Mouse (Mus musculus) intestine, embryonic 16.5 days (tissue): ENCODE data around the gene Kcnk7. TPM values are rescaled to one million over a fixed set of nuclear protein-coding genes. Genes with fewer than 3 reads are reported as not detected.

ENCODE experiments used
- ATAC-seq: fragments of 200-750 bp; cut with Nextera tagmentation; 2 replicates; pipeline ENCODE4 v1.8.0; 2017; ENCODE audit warnings: moderate TSS enrichment, moderate library complexity
- H3K27ac ChIP-seq: fragments of 300-500 bp; sonication (generic); 2 replicates; pipeline ENCODE4 v1.5.1; 2014; ENCODE audit warnings: mild to moderate bottlenecking, low read length
- H3K27me3 ChIP-seq: fragments of 300-500 bp; sonication (generic); replicated peaks from 2 replicates; pipeline ENCODE4 v1.6.1; 2014; ENCODE audit warnings: low read length, control low read depth, mixed read lengths; ENCODE audit not compliant: control insufficient read depth, insufficient read depth
- H3K36me3 ChIP-seq: fragments of 300-500 bp; sonication (generic); 2 replicates; pipeline ENCODE4 v1.6.1; 2014; ENCODE audit warnings: low read length, control low read depth; ENCODE audit not compliant: control insufficient read depth, insufficient read depth
- H3K4me1 ChIP-seq: fragments of 300-500 bp; sonication (generic); 2 replicates; pipeline ENCODE4 v1.6.1; 2014; ENCODE audit warnings: low read length, control low read depth, mixed read lengths; ENCODE audit not compliant: control insufficient read depth, insufficient read depth
- H3K4me2 ChIP-seq: fragments of 300-500 bp; sonication (generic); 2 replicates; pipeline ENCODE4 v1.6.1; 2014; ENCODE audit warnings: low read depth, low read length, control low read depth
- H3K4me3 ChIP-seq: fragments of 300-500 bp; sonication (generic); 2 replicates; pipeline ENCODE4 v1.5.1; 2014; ENCODE audit warnings: mild to moderate bottlenecking, low read length
- H3K9ac ChIP-seq: fragments of 300-500 bp; sonication (generic); 2 replicates; pipeline ENCODE4 v1.6.1; 2014; ENCODE audit warnings: low read depth, low read length
- H3K9me3 ChIP-seq: fragments of 300-500 bp; sonication (generic); 2 replicates; pipeline ENCODE4 v1.6.1; 2016; ENCODE audit warnings: low read length, control low read depth; ENCODE audit not compliant: control insufficient read depth
- WGBS: fragments of 180-500 bp; shearing (Covaris S2); extraction: QIAGEN DNeasy Blood & Tissue Kit; methylation state at CpG from one replicate; pipeline ENCODE4 v1.1.7; 2014; 5-methylcytosine and 5-hydroxymethylcytosine counted together
- polyA plus RNA-seq: library from polyadenylated mRNA; unstranded; fragments of >200 nt; fragmentation: Nextera tagmentation; extraction: Ambion mirVana; gene quantifications from 2 replicates; pipeline ENCODE4 v1.2.1, GENCODE M21; 2015

Kcnk7 gene
- polyA plus RNA-seq, 1 experiment from 2014 or later: 0.34 TPM

GRCm38 (mm10) chr19:5740320-5741317 lies 36.5 kb downstream of the Kcnk7 start, which contains the start of gene Ltbp3:
Ltbp3 (plus strand) TSS chr19:5740904.
- H3K4me3 ChIP-seq: peak within 1 kb of the TSS; percentile 78
- 37% methylated on average over 13 of the region's 14 CpGs for WGBS
- H3K4me1 ChIP-seq: peaks cover 34% of the 10 kb centered on the region
- H3K4me2 ChIP-seq: peak within 1 kb of the TSS; percentile 97
- peak; percentile 54 for ATAC-seq
- no peaks in the 10 kb centered on the region for H3K9me3 ChIP-seq
- peaks cover 5% of the 10 kb centered on the region; the same call in 1 of the 2 replicates for H3K27me3 ChIP-seq
- H3K9ac ChIP-seq: peak within 1 kb of the TSS; percentile 88
- peak within 1 kb of the TSS; percentile 92 for H3K27ac ChIP-seq
- H3K36me3 ChIP-seq: no peaks in the 10 kb centered on the region

GRCm38 (mm10) chr19:5741641-5742240 lies 37.6 kb downstream of the Kcnk7 start:
- peak overlapping the region; percentile 92 for H3K27ac ChIP-seq
- no peaks in the 10 kb centered on the region for H3K9me3 ChIP-seq
- H3K4me2 ChIP-seq: peak overlapping the region; percentile 97
- peak overlapping the region; percentile 78 for H3K4me3 ChIP-seq
- no peaks in the 10 kb centered on the region for H3K36me3 ChIP-seq
- 1% methylated on average over 52 of the region's 55 CpGs for WGBS
- peak; percentile 78 for ATAC-seq
- H3K27me3 ChIP-seq: peaks cover 5% of the 10 kb centered on the region; the same call in 1 of the 2 replicates
- peak overlapping the region; percentile 88 for H3K9ac ChIP-seq
- H3K4me1 ChIP-seq: peaks cover 38% of the 10 kb centered on the region

DNA sequence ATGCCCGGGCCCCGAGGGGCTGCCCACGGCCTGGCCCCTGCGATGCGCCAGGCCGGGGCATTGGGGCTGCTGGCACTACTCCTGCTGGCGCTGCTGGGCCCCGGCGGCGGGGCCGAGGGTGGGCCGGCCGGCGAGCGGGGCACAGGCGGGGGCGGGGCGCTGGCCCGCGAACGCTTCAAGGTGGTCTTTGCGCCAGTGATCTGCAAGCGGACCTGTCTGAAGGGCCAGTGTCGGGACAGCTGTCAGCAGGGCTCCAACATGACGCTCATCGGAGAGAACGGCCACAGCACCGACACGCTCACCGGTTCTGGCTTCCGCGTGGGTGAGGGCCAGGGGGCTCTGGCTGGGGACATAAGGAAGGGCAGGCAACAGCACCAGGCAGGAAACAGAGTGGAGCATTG lies 38.1 kb downstream of the Kcnk7 start:
- peak overlapping the region; percentile 97 for H3K4me2 ChIP-seq
- H3K4me3 ChIP-seq: peak overlapping the region; percentile 78
- ATAC-seq: peak; percentile 16; the same call in 1 of the 2 replicates
- H3K36me3 ChIP-seq: no peaks in the 10 kb centered on the region
- no peaks in the 10 kb centered on the region for H3K9me3 ChIP-seq
- H3K27ac ChIP-seq: peak overlapping the region; percentile 92
- 3% methylated on average over 32 of the region's 32 CpGs for WGBS
- H3K4me1 ChIP-seq: peaks cover 38% of the 10 kb centered on the region
- peak overlapping the region; percentile 88 for H3K9ac ChIP-seq
- H3K27me3 ChIP-seq: peaks cover 5% of the 10 kb centered on the region; the same call in 1 of the 2 replicates

DNA sequence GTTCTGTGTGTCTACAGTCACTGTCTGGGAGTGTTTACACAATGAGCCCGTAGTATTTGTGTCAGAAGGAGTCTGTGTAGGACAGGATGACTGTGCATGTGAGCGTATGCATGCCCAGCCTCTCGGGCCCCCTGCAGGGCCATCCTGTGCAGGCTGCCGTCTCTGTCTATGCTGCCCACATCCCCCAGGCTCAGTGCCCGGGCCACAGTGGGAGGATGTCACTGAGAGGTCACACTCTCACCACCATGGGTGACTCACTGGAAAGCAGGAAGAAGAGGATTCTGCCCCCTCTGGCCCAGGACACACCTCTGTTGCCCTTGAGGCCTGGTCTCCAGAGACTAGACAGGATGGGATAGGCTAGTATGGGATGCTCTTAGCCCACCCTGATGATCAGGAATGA lies 39.4 kb downstream of the Kcnk7 start:
- no peak overlapping the region for H3K4me3 ChIP-seq
- no peak overlapping the region for H3K9ac ChIP-seq
- 46% methylated on average over 5 of the region's 5 CpGs for WGBS

DNA sequence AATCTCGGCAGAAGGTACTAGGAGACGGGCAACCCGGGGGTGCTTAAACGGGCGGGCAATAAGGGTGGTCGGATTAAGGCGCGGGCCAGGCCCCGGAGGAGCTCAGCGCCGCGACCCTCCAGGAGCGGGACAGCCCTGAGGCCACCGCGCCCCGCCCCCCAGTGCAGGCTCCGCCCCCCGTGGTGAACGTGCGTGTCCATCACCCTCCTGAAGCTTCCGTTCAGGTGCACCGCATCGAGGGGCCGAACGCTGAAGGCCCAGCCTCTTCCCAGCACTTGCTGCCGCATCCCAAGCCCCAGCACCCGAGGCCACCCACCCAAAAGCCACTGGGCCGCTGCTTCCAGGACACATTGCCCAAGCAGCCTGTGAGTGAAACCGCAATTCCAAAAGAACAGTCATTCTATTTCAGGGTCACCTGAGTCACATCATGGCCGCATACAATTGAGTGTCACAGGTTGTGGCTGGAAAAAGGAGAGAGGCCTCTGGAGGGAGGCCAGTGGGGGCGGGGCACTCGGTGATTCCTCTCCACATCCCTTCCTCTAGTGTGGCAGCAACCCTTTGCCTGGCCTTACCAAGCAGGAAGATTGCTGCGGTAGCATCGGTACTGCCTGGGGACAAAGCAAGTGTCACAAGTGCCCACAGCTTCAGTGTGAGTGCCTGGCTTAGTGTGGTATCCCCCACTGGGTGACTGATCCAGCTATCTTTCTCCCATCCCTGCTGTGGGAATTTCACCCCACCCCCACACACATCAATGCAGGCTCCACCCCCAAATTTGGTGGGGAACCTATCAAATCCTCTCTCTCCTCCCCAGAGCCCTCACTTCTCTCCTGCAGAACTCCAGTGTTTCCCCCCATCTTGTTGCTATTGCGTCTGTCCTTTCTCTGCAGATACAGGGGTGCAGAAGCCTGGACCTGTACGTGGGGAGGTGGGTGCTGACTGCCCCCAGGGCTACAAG lies 41.9 kb downstream of the Kcnk7 start:
- H3K27me3 ChIP-seq: peaks cover 13% of the 10 kb centered on the region; the same call in 1 of the 2 replicates
- ATAC-seq: no peak

More for the DNA sequence above, 39.4 kb downstream of the Kcnk7 start:
- ATAC-seq: no peak
- Histone ChIP-seq H3K4me2 (peak overlapping the region; percentile 97), H3K27ac (no peak overlapping the region), H3K9me3 (no peaks in the 10 kb centered on the region), H3K4me1 (peaks cover 38% of the 10 kb centered on the region), H3K27me3 (peaks cover 5% of the 10 kb centered on the region; the same call in 1 of the 2 replicates), H3K36me3 (no peaks in the 10 kb centered on the region)

GRCm38 (mm10) chr19:5746907-5747363 lies 42.8 kb downstream of the Kcnk7 start:
- no peak for ATAC-seq
- H3K9me3 ChIP-seq: no peaks in the 10 kb centered on the region
- H3K9ac ChIP-seq: no peak overlapping the region
- 37% methylated on average over 12 of the region's 12 CpGs for WGBS
- H3K4me3 ChIP-seq: no peak overlapping the region
- H3K36me3 ChIP-seq: no peaks in the 10 kb centered on the region
- H3K4me2 ChIP-seq: no peak overlapping the region
- H3K27ac ChIP-seq: no peak overlapping the region
- H3K4me1 ChIP-seq: peaks cover 29% of the 10 kb centered on the region
- peaks cover 15% of the 10 kb centered on the region; the same call in 1 of the 2 replicates for H3K27me3 ChIP-seq

More for the DNA sequence above, 41.9 kb downstream of the Kcnk7 start:
- Histone ChIP-seq H3K9ac (peak overlapping the region; percentile 56), H3K9me3 (no peaks in the 10 kb centered on the region), H3K4me1 (peaks cover 30% of the 10 kb centered on the region), H3K4me3 (peak overlapping the region; percentile 27), H3K4me2 (peak overlapping the region; percentile 45), H3K27ac (no peak overlapping the region), H3K36me3 (no peaks in the 10 kb centered on the region)
- WGBS: 10% methylated on average over 36 of the region's 36 CpGs

- no peaks in the 10 kb centered on the region for H3K36me3 ChIP-seq
- H3K9me3 ChIP-seq: no peaks in the 10 kb centered on the region
- WGBS: 82% methylated on average over 6 of the region's 6 CpGs
- H3K9ac ChIP-seq: no peak overlapping the region
- ATAC-seq: no peak
- peaks cover 15% of the 10 kb centered on the region; the same call in 1 of the 2 replicates for H3K27me3 ChIP-seq
- H3K4me3 ChIP-seq: no peak overlapping the region
- peaks cover 16% of the 10 kb centered on the region for H3K4me1 ChIP-seq
- no peak overlapping the region for H3K27ac ChIP-seq
- no peak overlapping the region for H3K4me2 ChIP-seq
Observed at GRCm38 (mm10) chr19:5749476-5749875, 45.3 kb downstream of the Kcnk7 start.

DNA sequence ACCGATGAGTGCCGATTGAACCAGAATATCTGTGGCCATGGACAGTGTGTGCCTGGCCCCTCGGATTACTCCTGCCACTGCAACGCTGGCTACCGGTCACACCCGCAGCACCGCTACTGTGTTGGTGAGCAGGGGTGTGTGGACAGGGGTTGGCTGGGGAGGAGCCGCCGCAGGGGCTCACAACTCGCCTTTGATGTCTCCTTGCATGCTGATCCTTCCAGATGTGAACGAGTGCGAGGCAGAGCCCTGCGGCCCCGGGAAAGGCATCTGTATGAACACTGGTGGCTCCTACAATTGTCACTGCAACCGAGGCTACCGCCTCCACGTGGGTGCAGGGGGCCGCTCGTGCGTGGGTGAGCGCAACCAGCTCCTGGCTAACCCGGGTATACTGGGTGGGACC lies 46.8 kb downstream of the Kcnk7 start:
- Histone ChIP-seq H3K27me3 (peaks cover 19% of the 10 kb centered on the region; the same call in 1 of the 2 replicates), H3K9me3 (no peaks in the 10 kb centered on the region), H3K36me3 (no peaks in the 10 kb centered on the region), H3K4me2 (no peak overlapping the region), H3K4me1 (peaks cover 6% of the 10 kb centered on the region), H3K9ac (no peak overlapping the region), H3K27ac (no peak overlapping the region), H3K4me3 (no peak overlapping the region)
- ATAC-seq: no peak
- 30% methylated on average over 22 of the region's 22 CpGs for WGBS
